Mouse (Mus musculus): Measurements from ENCODE around the gene Galm. TPM values are rescaled to one million over a fixed set of nuclear protein-coding genes. Genes with fewer than 3 reads are reported as not detected.

Galm gene
- polyA plus RNA-seq, 1 experiment from 2014 or later, result 13.0 TPM

DNA sequence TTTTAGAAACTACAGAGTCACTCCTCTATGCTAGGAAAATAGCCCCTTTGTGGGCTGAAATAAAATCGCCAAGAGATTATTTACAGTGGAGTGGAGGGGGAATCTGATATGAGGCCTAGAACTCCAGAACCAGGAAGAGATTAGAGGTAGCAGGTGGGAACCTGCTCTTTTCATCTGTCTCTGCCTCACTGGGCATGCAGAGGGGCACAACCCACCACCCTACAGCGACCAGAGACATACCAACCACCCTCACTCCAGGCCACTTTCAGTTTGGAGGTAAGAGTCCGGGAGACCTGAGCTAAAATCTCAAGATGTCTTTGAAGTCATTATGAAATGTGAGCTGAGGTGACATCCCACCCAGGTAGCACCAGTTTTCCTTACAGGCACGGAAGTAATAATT, 2.1 kb downstream of the Galm start:
- no peaks in the 10 kb centered on the region for H3K27me3 ChIP-seq
- H3K4me3 ChIP-seq, result no peak overlapping the region
- H3K27ac ChIP-seq, result no peak overlapping the region
- no peaks in the 10 kb centered on the region for H3K36me3 ChIP-seq
- peaks cover 19% of the 10 kb centered on the region for H3K4me1 ChIP-seq (replicated peaks)
- H3K9me3 ChIP-seq (replicated peaks), result no peaks in the 10 kb centered on the region
- no peak overlapping the region for H3K4me2 ChIP-seq
- 73% methylated on average over 4 of the region's 4 CpGs for WGBS
- no peak for ATAC-seq (replicated peaks; ENCODE audit: insufficient number of reproducible peaks, insufficient read depth, low FRiP score, low read depth)
- H3K9ac ChIP-seq, result no peak overlapping the region

DNA sequence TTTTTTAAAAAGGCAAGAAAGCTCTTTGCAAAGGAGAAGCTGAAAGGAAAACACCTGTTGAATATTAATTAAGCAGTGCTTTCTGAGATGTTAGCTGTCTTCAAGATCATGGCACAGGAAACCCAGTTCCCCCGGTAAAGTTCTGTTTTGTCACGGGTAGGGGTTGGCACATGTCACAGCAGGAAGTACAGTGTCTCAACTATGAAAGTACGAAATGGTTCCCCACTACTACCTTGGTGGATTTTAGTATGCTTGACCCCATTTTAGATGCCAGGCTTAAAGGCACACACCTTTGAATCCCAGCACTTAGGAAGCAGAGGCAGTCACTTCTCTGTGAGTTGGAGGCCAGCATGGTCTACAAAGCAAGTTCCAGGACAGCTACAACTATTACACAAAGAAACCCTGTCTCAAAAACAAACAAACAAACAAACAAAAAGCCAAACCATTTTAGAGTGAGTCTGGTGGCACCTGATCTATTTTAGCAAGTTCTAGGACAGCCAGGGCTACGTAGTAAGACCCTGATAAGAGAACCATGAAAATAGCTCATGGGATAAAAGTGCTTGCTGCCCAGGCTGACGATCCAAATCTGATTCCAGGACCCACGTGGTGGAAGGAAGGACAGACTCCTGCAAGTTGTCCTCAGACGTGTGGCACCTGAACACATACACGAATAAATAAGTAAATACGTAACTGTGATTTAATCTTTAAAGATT, 3.6 kb downstream of the Galm start:
- Histone ChIP-seq H3K4me1 (replicated peaks) (peaks cover 19% of the 10 kb centered on the region), H3K9ac (no peak overlapping the region), H3K4me3 (no peak overlapping the region), H3K27me3 (no peaks in the 10 kb centered on the region), H3K36me3 (no peaks in the 10 kb centered on the region), H3K27ac (peak overlapping the region; percentile 55), H3K4me2 (peak overlapping the region; percentile 29), H3K9me3 (replicated peaks) (no peaks in the 10 kb centered on the region)
- WGBS, result 55% methylated on average over 9 of the region's 9 CpGs
- ATAC-seq (replicated peaks; ENCODE audit: insufficient number of reproducible peaks, insufficient read depth, low FRiP score, low read depth), result no peak

DNA sequence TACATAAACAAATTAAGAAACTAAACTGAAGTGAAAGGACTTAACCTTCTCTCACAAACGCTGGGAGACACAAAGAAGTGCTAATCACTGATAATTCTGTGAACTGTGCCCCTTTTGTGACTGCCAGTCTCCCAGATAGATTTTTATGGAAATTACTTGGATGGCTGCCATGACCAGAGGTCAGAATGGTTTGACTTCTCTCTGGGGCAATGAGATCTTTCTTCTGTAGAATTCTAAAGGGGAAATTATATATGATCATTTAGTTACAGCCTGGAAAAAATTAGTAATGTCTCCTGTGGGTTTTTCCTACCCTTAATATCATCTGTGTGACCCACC, 4.1 kb downstream of the Galm start:
- WGBS, result 23% methylated on average over 1 of the region's 1 CpGs
- Histone ChIP-seq H3K4me3 (no peak overlapping the region), H3K9me3 (replicated peaks) (no peaks in the 10 kb centered on the region), H3K27ac (peak overlapping the region; percentile 55), H3K9ac (no peak overlapping the region), H3K4me1 (replicated peaks) (peaks cover 19% of the 10 kb centered on the region), H3K36me3 (no peaks in the 10 kb centered on the region), H3K27me3 (no peaks in the 10 kb centered on the region), H3K4me2 (peak overlapping the region; percentile 29)
- no peak for ATAC-seq (replicated peaks; ENCODE audit: insufficient number of reproducible peaks, insufficient read depth, low FRiP score, low read depth)

DNA sequence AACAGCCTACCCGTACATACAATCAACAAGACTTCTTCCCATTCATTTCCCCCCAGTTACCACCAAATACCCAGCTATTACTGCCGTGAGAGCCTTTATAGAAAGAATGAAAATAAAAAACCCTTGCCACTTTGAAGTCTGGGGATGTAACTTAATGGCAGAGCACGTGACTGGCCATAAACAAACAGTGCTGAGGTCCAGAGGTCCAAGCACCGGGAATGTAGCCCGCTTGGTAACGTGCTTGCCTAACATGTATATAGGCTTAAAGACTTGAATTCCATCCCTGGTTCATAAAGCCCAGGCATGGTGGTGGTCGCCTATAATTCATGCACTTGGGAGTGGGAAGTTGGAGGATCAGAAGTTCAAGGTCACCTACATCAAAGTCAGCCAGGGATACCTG, 4.6 kb downstream of the Galm start:
- H3K4me2 ChIP-seq, result no peak overlapping the region
- H3K36me3 ChIP-seq, result no peaks in the 10 kb centered on the region
- H3K9me3 ChIP-seq (replicated peaks), result no peaks in the 10 kb centered on the region
- no peak overlapping the region for H3K9ac ChIP-seq
- H3K4me3 ChIP-seq, result no peak overlapping the region
- peak overlapping the region; percentile 55 for H3K27ac ChIP-seq
- no peak for ATAC-seq (replicated peaks; ENCODE audit: insufficient number of reproducible peaks, insufficient read depth, low FRiP score, low read depth)
- H3K27me3 ChIP-seq, result no peaks in the 10 kb centered on the region
- peaks cover 19% of the 10 kb centered on the region for H3K4me1 ChIP-seq (replicated peaks)
- WGBS, result 80% methylated on average over 7 of the region's 7 CpGs

DNA sequence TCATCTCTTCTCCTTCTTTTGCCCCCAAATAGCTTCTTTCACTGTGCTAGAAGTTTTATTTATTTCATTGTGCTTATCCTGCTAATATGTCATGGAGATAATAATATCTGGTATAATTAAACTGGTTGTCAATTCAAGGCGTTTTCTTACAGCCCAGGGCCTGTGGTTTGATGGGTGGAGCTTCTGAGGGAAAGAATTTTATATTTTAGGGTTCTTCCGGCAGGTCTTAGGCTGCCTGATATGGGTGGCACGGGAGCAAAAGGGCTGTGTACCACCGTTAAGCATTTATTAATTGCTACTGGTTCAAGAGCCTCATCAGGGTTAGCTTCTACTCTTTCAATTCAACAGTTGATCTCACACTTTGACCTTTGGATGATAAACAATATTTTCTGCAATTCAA, 5.2 kb downstream of the Galm start:
- Histone ChIP-seq H3K4me1 (replicated peaks) (peaks cover 19% of the 10 kb centered on the region), H3K9me3 (replicated peaks) (no peaks in the 10 kb centered on the region), H3K4me3 (no peak overlapping the region), H3K36me3 (no peaks in the 10 kb centered on the region), H3K27me3 (no peaks in the 10 kb centered on the region), H3K9ac (no peak overlapping the region), H3K4me2 (no peak overlapping the region), H3K27ac (no peak overlapping the region)
- no peak for ATAC-seq (replicated peaks; ENCODE audit: insufficient number of reproducible peaks, insufficient read depth, low FRiP score, low read depth)
- WGBS, result 75% methylated on average over 4 of the region's 4 CpGs

DNA sequence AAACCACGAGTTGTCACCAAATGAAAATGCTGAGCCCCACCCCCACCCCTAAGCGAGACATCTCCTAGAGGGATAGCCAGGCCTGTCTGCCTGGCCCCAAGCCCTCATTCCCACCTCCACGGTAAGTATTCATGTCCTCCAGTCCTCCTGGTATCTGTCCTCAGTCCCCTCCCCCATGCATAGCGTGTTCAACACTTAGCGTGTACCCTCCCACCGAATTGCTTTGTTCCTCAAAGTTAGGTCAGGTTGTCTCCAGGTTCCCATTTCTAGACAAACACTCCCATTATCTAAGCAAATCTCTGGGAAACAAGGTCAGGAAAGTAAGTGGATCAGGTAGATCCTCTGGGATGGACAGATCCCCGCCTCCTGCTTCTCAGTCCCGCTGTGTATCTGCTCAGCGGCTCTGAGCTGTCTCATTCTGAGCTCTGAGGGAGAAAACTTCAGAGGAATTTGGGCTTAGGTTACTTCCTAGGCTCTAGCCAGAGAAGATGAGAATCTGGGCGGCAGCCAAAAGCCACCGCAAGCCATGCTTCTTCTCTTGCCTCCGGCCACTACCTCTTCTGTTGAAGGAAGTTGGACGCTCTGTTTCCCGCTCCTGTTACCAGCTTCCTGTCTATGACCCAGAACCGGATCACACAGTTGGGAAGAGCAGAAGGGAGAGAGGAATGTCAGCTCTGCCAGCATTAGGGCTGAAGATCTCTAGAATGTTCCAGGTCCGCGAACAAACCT, 11.3 kb downstream of the Galm start:
- H3K4me1 ChIP-seq (replicated peaks), result peaks cover 2% of the 10 kb centered on the region; the same call in 1 of the 2 replicates
- no peak overlapping the region for H3K9ac ChIP-seq
- no peak overlapping the region for H3K27ac ChIP-seq
- 62% methylated on average over 17 of the region's 17 CpGs for WGBS
- ATAC-seq (replicated peaks; ENCODE audit: insufficient number of reproducible peaks, insufficient read depth, low FRiP score, low read depth), result peak; percentile 31; the same call in 1 of the 2 replicates
- H3K9me3 ChIP-seq (replicated peaks), result no peaks in the 10 kb centered on the region
- H3K27me3 ChIP-seq, result no peaks in the 10 kb centered on the region
- H3K36me3 ChIP-seq, result no peaks in the 10 kb centered on the region
- H3K4me2 ChIP-seq, result no peak overlapping the region
- H3K4me3 ChIP-seq, result no peak overlapping the region

DNA sequence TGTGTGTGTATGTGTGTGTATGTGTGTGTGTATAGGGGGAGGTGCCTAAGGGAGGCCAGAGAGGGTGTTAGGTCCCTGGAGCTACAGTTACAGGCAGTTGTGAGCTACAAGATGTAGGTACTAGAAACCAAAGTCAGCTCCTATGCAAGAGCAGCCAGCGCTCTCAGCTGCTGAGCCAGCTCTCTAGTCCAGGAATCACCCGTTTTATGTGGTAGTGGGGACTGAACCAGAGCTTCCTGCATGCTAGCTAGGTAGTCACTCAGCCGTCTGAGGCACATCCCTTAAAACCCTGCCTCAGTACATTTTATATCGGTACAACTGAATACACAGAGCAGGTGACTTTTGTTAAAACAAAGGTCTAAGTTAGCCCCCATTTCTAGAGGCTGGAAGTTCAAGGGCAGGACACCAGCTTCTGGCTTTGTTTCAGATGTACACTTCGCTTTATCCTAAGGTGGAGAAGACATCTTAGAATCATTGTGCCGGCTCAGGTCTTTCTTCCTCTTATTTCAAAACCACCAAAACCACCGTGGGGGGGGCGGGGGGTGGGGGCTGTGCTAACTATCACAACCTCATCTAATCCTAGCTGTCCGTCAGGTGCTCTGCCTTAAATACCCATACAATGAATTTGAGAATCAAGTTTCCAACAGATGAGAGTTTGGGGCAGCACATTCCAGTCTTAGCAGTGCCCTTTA, 12.6 kb downstream of the Galm start:
- Histone ChIP-seq H3K27me3 (no peaks in the 10 kb centered on the region), H3K4me3 (no peak overlapping the region), H3K36me3 (no peaks in the 10 kb centered on the region), H3K9ac (no peak overlapping the region), H3K27ac (no peak overlapping the region), H3K4me1 (replicated peaks) (peaks cover 2% of the 10 kb centered on the region; the same call in 1 of the 2 replicates), H3K9me3 (replicated peaks) (no peaks in the 10 kb centered on the region), H3K4me2 (no peak overlapping the region)
- 76% methylated on average over 9 of the region's 9 CpGs for WGBS
- no peak for ATAC-seq (replicated peaks; ENCODE audit: insufficient number of reproducible peaks, insufficient read depth, low FRiP score, low read depth)

DNA sequence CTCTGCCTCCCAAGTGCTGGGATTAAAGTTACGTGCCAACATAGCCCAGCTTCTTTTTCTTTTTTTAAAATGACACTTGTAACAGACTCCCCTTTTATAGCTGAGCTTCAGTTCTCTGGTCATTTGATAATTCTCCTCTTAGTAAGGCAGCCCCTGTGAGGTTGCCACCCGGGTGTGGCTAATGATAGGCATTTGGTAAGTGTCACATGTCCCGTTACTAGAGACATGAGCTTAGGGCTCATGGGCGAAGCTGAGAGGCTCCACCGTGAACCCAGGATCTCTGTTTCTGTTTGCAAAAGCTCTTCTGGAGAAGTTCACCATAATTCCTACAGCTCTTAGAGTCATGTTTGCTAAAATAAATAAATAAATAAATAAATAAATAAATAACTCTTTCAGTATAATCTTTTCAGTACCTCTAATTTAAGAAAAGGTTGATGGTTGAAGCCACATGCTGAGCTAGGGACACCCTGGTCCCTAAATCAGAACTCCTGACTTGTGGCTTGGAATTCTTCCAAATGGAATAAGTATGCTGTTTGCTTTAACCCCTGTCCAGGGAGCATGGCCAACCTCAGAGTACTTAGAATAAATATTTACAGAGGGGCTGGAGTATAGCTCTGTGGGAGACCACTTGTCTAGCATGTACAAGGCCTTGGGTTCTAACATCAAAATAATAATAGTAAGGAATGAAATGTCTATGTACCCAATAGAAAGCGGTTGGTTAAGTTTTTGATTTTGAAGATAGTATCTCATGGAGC, 16.4 kb downstream of the Galm start:
- H3K4me2 ChIP-seq, result no peak overlapping the region
- no peak overlapping the region for H3K27ac ChIP-seq
- no peaks in the 10 kb centered on the region for H3K27me3 ChIP-seq
- H3K4me3 ChIP-seq, result no peak overlapping the region
- H3K9ac ChIP-seq, result no peak overlapping the region
- 73% methylated on average over 6 of the region's 6 CpGs for WGBS
- no peaks in the 10 kb centered on the region for H3K9me3 ChIP-seq (replicated peaks)
- ATAC-seq (replicated peaks; ENCODE audit: insufficient number of reproducible peaks, insufficient read depth, low FRiP score, low read depth), result no peak
- peaks cover 14% of the 10 kb centered on the region for H3K4me1 ChIP-seq (replicated peaks)
- no peaks in the 10 kb centered on the region for H3K36me3 ChIP-seq

DNA sequence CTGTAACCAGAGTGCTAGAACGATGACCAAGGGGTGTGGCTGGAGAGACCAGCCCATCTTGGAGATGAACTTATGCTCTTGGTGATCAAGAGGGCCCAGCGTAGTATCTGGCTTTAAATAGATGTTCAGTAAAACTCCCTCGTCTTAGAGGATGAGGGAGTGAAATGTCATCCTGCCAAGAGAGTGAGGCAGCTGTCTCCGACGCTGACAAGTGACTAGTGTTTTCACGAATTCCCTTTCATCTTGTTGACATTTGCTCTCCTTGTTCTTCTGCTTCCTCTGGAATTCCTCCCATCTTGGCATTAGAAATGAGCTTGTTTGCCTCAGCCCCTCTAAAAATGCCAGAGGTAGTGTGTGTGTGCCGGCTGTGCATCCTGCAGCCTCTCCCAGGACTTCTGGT, 17.9 kb downstream of the Galm start:
- Histone ChIP-seq H3K4me3 (no peak overlapping the region), H3K4me1 (replicated peaks) (peaks cover 18% of the 10 kb centered on the region), H3K4me2 (no peak overlapping the region), H3K9ac (no peak overlapping the region), H3K9me3 (replicated peaks) (no peaks in the 10 kb centered on the region), H3K27me3 (no peaks in the 10 kb centered on the region), H3K36me3 (no peaks in the 10 kb centered on the region), H3K27ac (no peak overlapping the region)
- no peak for ATAC-seq (replicated peaks; ENCODE audit: insufficient number of reproducible peaks, insufficient read depth, low FRiP score, low read depth)
- 34% methylated on average over 7 of the region's 7 CpGs for WGBS

DNA sequence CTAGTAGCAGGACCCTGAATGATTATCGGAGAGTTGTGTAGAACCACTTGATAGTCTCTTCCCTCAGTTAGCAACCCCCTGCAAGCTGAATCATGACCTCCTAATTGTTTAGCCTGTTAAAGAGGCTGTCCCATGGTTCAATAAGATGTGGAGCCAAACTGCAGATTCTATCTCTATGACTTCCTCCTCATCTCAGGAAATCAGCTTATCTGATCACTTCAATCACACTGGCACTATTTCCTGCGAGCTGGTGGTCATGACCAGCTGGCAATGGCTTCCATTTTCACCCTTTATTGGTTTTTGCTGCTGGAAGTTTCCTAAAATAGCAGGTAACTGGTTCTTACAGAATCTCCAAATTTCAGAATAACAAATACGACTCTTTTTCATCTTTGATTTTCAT, 18.5 kb downstream of the Galm start:
- H3K4me3 ChIP-seq, result no peak overlapping the region
- H3K9ac ChIP-seq, result no peak overlapping the region
- H3K27me3 ChIP-seq, result no peaks in the 10 kb centered on the region
- WGBS, result 72% methylated on average over 3 of the region's 3 CpGs
- no peaks in the 10 kb centered on the region for H3K9me3 ChIP-seq (replicated peaks)
- H3K4me2 ChIP-seq, result no peak overlapping the region
- H3K27ac ChIP-seq, result no peak overlapping the region
- no peaks in the 10 kb centered on the region for H3K36me3 ChIP-seq
- peaks cover 18% of the 10 kb centered on the region for H3K4me1 ChIP-seq (replicated peaks)
- no peak for ATAC-seq (replicated peaks; ENCODE audit: insufficient number of reproducible peaks, insufficient read depth, low FRiP score, low read depth)

Measured in heart, embryonic 15.5 days (tissue).